Mouse (Mus musculus) forebrain, embryonic 10.5 days (tissue): ENCODE measurements at regions not wholly inside any gene's neighbourhood (a gene's known extent, or its start where the extent isn't known, plus 50 kb on each side); places are given as distances from the start of the nearest gene placed in this dataset.
A peak's percentile ranks its signal among the peaks of the same experiment; 100 is the strongest.

ENCODE experiments used
- DNase-seq: peaks from one replicate; pipeline ENCODE4 v3.0.0-alpha.2; 2017; ENCODE audit warnings: low spot score; ENCODE audit errors: extremely low spot score
- H3K27ac ChIP-seq: fragments of 300-500 bp; sonication (generic); 2 replicates; pipeline ENCODE4 v1.5.1; 2016; ENCODE audit warnings: mild to moderate bottlenecking
- H3K27me3 ChIP-seq: fragments of 300-500 bp; sonication (generic); 2 replicates; pipeline ENCODE4 v1.6.1; 2016; ENCODE audit warnings: mild to moderate bottlenecking; ENCODE audit not compliant: poor library complexity, severe bottlenecking
- H3K36me3 ChIP-seq: fragments of 300-500 bp; sonication (generic); replicated peaks from 2 replicates; pipeline ENCODE4 v1.6.1; 2016; ENCODE audit warnings: mild to moderate bottlenecking, moderate library complexity
- H3K4me1 ChIP-seq: fragments of 300-500 bp; sonication (generic); 2 replicates; pipeline ENCODE4 v1.6.1; 2016
- H3K4me3 ChIP-seq: fragments of 300-500 bp; sonication (generic); 2 replicates; pipeline ENCODE4 v1.5.1; 2016; ENCODE audit warnings: mild to moderate bottlenecking, moderate library complexity
- H3K9me3 ChIP-seq: fragments of 300-500 bp; sonication (generic); 2 replicates; pipeline ENCODE4 v1.6.1; 2016; ENCODE audit warnings: mild to moderate bottlenecking, moderate library complexity
- WGBS: fragments of 180-500 bp; shearing (Covaris S2); methylation state at CpG from one replicate; pipeline ENCODE4 v1.1.7; 2016; 5-methylcytosine and 5-hydroxymethylcytosine counted together

DNA sequence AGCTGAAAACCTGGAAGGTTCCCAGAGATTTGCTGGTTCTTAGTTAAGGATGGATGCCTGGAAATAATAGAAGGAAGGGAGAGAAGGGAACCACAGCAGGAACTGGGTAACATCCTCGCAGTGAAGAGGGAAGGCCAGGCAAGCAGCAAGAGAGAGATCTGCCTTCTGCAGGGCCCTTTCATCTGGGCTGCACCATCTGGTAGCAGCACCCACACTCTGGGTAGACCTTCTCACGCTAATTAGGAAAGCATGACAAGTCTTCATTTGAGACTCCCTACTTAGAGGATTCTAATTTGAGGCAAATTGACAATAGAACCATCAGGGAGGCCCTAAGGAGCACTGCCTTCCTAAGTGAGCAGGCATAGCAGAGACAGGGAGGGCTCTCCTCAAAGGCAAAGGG is 153.3 kb downstream of the Med10 start:
- DNase-seq, result no peak
- Histone ChIP-seq H3K27ac (no peak overlapping the region), H3K36me3 (no peaks in the 10 kb centered on the region), H3K27me3 (no peaks in the 10 kb centered on the region), H3K4me1 (no peaks in the 10 kb centered on the region), H3K4me3 (no peak overlapping the region), H3K9me3 (no peaks in the 10 kb centered on the region)
- WGBS, result 54% methylated on average over 2 of the region's 2 CpGs

DNA sequence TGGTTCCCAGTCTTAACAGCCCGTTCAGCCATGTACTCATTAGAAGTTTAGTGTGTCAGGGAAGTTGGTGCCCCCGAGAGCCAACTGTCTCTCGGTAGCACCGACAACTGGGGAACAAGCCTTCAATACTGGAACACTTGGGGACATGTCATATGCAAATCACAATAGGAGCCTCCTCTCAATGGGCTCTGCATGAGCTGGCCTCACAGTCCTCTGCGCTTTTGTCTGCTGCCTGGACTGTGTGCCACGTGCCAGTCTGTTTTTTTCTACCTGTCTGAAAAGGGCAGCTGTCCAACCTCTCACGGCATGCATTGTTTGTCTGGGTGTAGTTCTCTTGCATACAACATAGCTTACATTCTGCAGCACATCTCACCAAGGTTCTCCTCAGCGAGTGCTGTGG is 161.7 kb downstream of the Med10 start:
- Histone ChIP-seq H3K27ac (no peak overlapping the region), H3K4me1 (peaks cover 3% of the 10 kb centered on the region; the same call in 1 of the 2 replicates), H3K4me3 (no peak overlapping the region), H3K27me3 (no peaks in the 10 kb centered on the region), H3K9me3 (no peaks in the 10 kb centered on the region), H3K36me3 (no peaks in the 10 kb centered on the region)
- 77% methylated on average over 8 of the region's 8 CpGs for WGBS
- DNase-seq, result no peak

DNA sequence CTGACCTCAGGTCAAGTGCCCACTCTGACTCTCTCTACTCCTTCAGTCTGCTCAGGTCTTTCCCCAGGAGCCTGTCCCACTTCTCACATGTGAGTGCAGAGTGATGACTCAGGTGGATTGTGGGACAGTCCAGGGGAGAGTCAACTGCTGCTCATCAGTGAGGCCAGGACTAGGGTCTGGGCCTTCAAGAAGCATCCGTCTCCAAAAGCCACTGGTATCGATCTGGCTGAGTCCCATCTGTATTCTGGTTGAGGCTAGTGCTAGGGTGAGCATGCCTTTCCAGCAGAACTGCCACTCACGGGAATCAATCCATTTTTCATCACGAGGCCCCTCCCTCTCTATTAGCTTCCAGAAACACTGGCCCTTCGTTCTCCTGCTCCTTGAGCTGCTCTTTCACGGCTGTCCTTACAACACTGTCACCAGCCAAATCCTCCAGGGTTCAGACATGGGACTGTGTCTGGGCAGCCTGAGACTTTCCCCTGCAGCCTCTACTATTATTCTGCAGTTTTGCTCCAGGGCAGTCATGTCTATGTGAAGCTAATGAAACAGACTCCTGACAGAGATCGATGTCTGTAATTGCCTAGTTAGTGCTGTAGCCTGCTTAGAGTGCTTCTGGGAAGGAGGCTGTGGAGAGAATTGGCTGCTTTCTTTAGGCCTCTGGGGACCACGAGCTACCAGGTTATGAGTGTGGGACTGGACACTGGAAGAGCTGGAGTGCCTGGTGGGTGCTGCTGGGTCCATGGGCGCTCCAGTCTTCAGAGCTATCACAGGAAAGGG is 169.3 kb downstream of the Med10 start:
- DNase-seq, result no peak
- H3K36me3 ChIP-seq, result no peaks in the 10 kb centered on the region
- no peaks in the 10 kb centered on the region for H3K4me1 ChIP-seq
- WGBS, result 86% methylated on average over 9 of the region's 9 CpGs
- no peak overlapping the region for H3K4me3 ChIP-seq
- H3K27ac ChIP-seq, result no peak overlapping the region
- no peaks in the 10 kb centered on the region for H3K27me3 ChIP-seq
- H3K9me3 ChIP-seq, result no peaks in the 10 kb centered on the region

DNA sequence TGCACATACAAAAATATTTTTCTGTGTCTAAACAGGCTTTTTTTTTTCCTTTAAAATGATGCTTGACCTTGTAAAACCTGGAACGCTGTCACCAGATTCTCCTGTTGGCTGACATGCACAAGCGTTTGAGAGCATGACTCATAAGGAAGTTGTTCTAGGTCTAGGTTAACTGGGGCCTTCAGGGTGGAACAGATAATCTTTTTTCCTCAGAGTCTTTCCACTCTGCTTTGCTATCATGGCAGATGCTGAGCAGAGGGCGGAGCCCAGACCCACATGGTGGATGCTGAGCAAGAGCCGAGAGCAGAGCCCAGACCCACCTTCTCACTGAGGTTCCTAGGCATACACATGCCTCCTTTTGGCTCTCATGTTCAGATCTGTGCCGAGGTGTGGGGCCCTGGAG is 172.6 kb downstream of the Med10 start:
- H3K36me3 ChIP-seq, result no peaks in the 10 kb centered on the region
- DNase-seq, result no peak
- H3K27me3 ChIP-seq, result no peaks in the 10 kb centered on the region
- H3K9me3 ChIP-seq, result no peaks in the 10 kb centered on the region
- H3K4me1 ChIP-seq, result no peaks in the 10 kb centered on the region
- H3K4me3 ChIP-seq, result no peak overlapping the region
- WGBS, result 89% methylated on average over 5 of the region's 5 CpGs
- no peak overlapping the region for H3K27ac ChIP-seq

DNA sequence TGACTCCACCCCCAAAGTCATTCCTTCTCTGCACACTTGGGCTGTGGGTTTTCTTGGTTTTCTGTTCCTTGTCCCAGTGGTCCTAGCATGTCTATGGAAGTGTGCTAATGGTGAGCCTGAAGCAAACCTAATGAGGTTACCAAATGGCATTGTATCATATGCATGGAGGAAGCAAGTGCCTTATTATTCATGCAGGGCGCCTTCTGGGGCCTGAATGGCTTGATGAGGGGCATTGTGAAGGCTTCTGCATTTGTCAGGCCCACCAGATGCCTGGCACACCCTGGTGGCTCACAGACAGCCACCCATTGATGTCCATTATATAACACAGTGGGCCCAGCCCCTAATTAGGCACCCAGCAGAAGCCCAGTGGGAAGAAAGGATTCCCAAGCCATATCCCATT is 182.0 kb downstream of the Med10 start:
- Histone ChIP-seq H3K4me1 (peaks cover 32% of the 10 kb centered on the region), H3K36me3 (no peaks in the 10 kb centered on the region), H3K4me3 (no peak overlapping the region), H3K9me3 (no peaks in the 10 kb centered on the region), H3K27me3 (no peaks in the 10 kb centered on the region), H3K27ac (no peak overlapping the region)
- no peak for DNase-seq
- WGBS, result 60% methylated on average over 1 of the region's 1 CpGs

DNA sequence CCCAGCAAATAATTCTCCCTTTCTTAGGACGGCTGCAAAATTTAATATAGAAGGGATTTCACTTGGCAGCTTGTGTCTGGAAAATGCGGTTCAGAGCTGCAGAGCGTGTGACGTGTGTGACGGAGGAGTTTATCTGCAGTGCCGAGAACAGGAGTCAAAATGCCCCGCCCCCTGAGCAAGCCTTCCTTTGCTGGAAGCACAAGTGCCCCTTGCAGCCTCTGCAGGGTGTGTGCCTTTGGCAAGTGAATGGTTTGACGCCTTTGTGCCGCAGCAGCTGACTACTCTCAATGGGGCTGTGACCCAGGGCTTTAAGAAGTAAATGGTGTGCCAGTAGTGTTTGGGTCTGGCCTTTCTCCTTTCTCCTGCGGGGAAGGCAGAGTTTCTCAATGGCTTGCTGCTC is 185.0 kb downstream of the Med10 start:
- no peak overlapping the region for H3K4me3 ChIP-seq
- peak; percentile 35 for DNase-seq
- peak overlapping the region; percentile 40; the same call in 1 of the 2 replicates for H3K27ac ChIP-seq
- 24% methylated on average over 10 of the region's 10 CpGs for WGBS
- no peaks in the 10 kb centered on the region for H3K36me3 ChIP-seq
- H3K27me3 ChIP-seq, result peaks cover 6% of the 10 kb centered on the region; the same call in 1 of the 2 replicates
- no peaks in the 10 kb centered on the region for H3K9me3 ChIP-seq
- peaks cover 39% of the 10 kb centered on the region for H3K4me1 ChIP-seq

DNA sequence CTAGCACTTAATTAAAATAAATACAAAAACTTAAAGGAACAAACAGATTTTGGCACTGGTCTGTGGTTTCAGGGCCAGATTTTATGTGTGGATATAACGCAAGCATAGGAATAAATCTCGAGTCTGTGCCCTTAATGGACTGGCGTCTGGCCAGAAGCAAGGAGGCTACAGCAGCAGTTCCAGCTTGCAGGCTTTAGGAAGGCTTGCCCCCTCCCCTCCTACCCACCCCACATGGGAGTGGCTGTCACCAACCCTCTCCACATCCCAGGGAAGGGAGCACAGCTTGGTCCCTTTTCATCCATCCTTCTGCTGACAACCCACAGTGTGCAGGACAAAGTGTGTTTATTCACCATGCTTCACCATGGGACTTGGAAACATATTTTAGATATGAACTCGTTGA is 186.1 kb downstream of the Med10 start:
- 74% methylated on average over 4 of the region's 4 CpGs for WGBS
- Histone ChIP-seq H3K4me3 (no peak overlapping the region), H3K9me3 (no peaks in the 10 kb centered on the region), H3K27me3 (peaks cover 6% of the 10 kb centered on the region; the same call in 1 of the 2 replicates), H3K4me1 (peaks cover 39% of the 10 kb centered on the region), H3K36me3 (no peaks in the 10 kb centered on the region), H3K27ac (no peak overlapping the region)
- no peak for DNase-seq

DNA sequence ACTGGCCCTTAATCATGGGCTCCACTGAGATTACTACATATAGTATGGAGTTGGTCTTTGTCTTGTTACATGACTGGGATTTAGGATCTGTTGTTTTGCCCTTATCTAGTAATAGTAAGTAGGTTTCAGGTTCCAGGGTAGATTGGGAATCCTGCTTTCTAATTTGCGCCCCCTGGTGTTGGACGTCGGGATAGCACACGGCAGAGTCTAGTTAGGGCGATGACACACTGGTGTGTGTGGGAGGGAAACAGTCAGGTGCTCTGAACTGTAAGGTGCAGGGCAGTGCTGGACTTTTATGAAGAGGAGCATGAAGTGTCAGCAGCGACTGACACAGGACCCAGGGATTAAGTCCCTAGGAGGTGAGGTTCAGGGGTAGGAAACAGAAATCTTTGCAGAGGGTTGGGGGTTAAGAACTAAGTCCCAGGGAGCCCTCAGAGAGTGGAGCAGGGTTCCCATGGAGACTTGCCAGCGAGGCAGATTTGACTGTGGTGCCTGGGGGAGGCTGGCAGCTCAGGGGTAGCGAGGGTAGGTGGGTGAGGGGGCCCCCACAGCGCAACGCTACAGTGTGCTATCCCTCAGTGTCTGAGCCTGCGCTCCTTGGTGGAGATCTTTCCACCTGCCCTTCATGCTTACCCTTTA is 189.2 kb downstream of the Med10 start:
- Histone ChIP-seq H3K27ac (no peak overlapping the region), H3K4me1 (peaks cover 29% of the 10 kb centered on the region), H3K9me3 (no peaks in the 10 kb centered on the region), H3K27me3 (peaks cover 6% of the 10 kb centered on the region; the same call in 1 of the 2 replicates), H3K4me3 (no peak overlapping the region), H3K36me3 (no peaks in the 10 kb centered on the region)
- 26% methylated on average over 11 of the region's 11 CpGs for WGBS
- DNase-seq, result peak; percentile 70

DNA sequence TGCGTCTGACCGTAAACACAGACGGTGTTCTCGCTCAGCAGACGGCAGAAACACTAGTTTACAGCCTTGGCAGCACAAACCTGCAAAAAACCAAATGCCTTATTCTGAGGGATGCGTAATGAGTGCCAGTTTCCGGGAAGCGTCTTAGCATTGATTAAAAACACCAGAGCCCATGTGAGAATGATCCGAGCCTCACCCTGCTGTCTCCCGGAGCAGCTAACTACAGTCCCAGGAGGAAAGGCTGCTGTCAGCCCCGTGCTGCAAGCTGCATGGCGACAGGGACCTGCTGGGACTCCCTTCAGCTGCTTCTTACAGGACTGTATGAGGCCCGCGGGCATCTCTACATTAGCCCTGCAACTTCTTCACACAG is 189.7 kb downstream of the Med10 start:
- no peaks in the 10 kb centered on the region for H3K36me3 ChIP-seq
- no peak for DNase-seq
- 64% methylated on average over 14 of the region's 14 CpGs for WGBS
- no peak overlapping the region for H3K27ac ChIP-seq
- H3K9me3 ChIP-seq, result no peaks in the 10 kb centered on the region
- H3K4me3 ChIP-seq, result no peak overlapping the region
- H3K4me1 ChIP-seq, result peaks cover 26% of the 10 kb centered on the region
- H3K27me3 ChIP-seq, result peaks cover 6% of the 10 kb centered on the region; the same call in 1 of the 2 replicates

DNA sequence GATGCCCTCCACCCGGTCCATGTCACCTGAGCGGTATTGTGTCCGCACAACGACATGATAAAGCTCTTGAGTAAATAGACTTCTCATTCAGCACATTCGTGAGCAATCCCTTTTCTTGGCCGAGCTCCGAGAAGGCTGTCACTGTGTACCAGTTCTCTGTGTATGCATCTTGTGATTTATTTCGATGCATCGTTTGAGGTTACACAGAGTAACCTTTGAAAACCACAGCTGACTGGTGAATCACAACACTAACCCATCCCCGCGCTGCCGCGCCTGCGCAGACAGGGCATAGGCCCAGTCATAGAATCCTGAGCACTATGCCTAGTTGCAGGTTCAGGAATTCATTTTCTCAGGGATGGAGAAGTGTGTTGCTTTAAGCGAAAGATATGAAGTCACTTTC is 201.4 kb downstream of the Med10 start:
- H3K27me3 ChIP-seq, result no peaks in the 10 kb centered on the region; the same call in 1 of the 2 replicates
- no peaks in the 10 kb centered on the region for H3K36me3 ChIP-seq
- 93% methylated on average over 15 of the region's 15 CpGs for WGBS
- no peak overlapping the region for H3K4me3 ChIP-seq
- H3K27ac ChIP-seq, result no peak overlapping the region
- H3K4me1 ChIP-seq, result no peaks in the 10 kb centered on the region
- no peak for DNase-seq
- H3K9me3 ChIP-seq, result no peaks in the 10 kb centered on the region

DNA sequence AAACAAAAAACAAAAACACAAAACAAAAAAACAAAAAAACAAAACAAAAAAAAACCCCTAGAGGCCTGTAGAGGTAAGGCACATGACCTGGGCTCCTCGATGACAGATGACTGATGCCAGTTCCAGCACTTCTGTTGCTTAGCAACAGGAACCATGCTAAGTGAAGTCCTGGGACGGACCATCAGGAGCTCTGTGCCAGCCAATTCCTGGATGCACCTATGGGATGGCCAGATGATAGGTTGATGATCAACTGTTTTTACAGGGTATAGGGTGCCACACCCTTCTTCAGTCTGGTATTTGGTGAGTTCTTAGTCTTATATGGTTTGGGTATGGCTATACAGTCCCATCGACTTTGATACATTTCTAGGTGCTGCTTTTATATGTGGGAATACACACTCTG is 209.9 kb downstream of the Med10 start:
- Histone ChIP-seq H3K27me3 (no peaks in the 10 kb centered on the region), H3K4me3 (no peak overlapping the region), H3K9me3 (no peaks in the 10 kb centered on the region), H3K27ac (no peak overlapping the region), H3K36me3 (no peaks in the 10 kb centered on the region), H3K4me1 (peaks cover 5% of the 10 kb centered on the region)
- 52% methylated on average over 3 of the region's 3 CpGs for WGBS
- no peak for DNase-seq

DNA sequence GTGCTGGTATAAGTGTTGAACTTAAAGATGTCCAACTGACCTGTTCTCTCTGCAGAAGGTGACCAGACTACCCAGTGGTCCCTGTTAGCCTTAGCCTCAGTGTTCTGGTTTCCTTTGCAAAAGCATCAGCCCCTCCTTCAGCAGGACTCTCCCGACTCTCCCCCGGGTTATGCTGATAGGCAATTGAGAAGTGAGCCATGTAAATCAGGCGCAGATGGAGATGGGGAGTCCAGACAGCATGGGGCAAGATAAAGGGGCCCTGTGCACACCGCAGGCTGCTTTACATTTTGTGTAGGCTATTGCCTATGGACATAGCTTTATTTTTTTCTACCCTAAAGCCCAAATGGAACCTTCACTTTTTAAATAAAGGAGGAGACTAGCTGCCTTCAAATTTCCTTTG is 213.0 kb downstream of the Med10 start:
- no peak overlapping the region for H3K4me3 ChIP-seq
- 61% methylated on average over 4 of the region's 4 CpGs for WGBS
- H3K9me3 ChIP-seq, result no peaks in the 10 kb centered on the region
- no peaks in the 10 kb centered on the region for H3K36me3 ChIP-seq
- no peak for DNase-seq
- H3K27ac ChIP-seq, result no peak overlapping the region
- H3K4me1 ChIP-seq, result peaks cover 8% of the 10 kb centered on the region
- no peaks in the 10 kb centered on the region for H3K27me3 ChIP-seq

DNA sequence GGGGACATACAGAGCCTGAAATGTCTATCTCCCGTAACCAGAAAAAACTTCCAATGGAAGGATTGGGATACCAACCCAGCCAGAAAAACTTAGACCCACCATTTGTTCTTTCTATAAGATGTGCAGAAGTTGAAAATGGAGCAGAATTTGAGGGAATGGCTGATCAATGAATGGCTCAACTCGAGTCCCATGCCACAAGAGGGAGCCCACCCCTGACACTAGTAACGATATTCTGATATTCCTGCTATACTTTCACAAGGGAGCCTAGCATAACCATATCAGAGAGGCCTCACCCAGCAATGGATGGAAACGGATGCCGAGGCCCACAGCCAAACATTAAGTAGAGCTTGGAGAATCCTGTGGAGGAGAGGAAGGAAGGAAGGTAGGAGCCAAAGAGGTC is 215.3 kb downstream of the Med10 start:
- H3K9me3 ChIP-seq, result no peaks in the 10 kb centered on the region
- no peaks in the 10 kb centered on the region for H3K36me3 ChIP-seq
- 79% methylated on average over 5 of the region's 5 CpGs for WGBS
- no peak overlapping the region for H3K4me3 ChIP-seq
- no peak for DNase-seq
- peaks cover 9% of the 10 kb centered on the region for H3K4me1 ChIP-seq
- H3K27me3 ChIP-seq, result no peaks in the 10 kb centered on the region
- no peak overlapping the region for H3K27ac ChIP-seq
